Mouse (Mus musculus) embryonic fibroblast, embryonic 13.5 days (primary cell): ENCODE data around the gene Cenpp. TPM values are rescaled to one million over a fixed set of nuclear protein-coding genes. Genes with fewer than 3 reads are reported as not detected.

ENCODE experiments used
- H3K27ac ChIP-seq: 2 replicates; pipeline ENCODE4 v1.5.1; 2012; ENCODE audit warnings: low read length, control low read depth, inconsistent platforms; ENCODE audit not compliant: insufficient read depth
- H3K4me1 ChIP-seq: 2 replicates; pipeline ENCODE4 v1.6.1; 2011; ENCODE audit warnings: low read length; ENCODE audit not compliant: control insufficient read depth, insufficient read depth
- H3K4me3 ChIP-seq: 2 replicates; pipeline ENCODE4 v1.5.1; 2011; ENCODE audit warnings: mild to moderate bottlenecking, control low read depth, low read length; ENCODE audit not compliant: insufficient read depth
- CTCF ChIP-seq: IDR thresholded peaks from 2 replicates; pipeline ENCODE4 v1.5.1; 2011; ENCODE audit warnings: mild to moderate bottlenecking, control low read depth, low read length, moderate library complexity, borderline replicate concordance; ENCODE audit not compliant: insufficient read depth
- POLR2A ChIP-seq: IDR thresholded peaks from 2 replicates; pipeline ENCODE4 v1.6.1; 2011; ENCODE audit warnings: low read depth, mild to moderate bottlenecking, control low read depth, low read length, moderate library complexity
- polyA plus RNA-seq: library from polyadenylated mRNA; stranded (reverse); fragments of >200 nt; gene quantifications from 2 replicates; pipeline ENCODE4 v1.2.4, GENCODE M21; 2011; ENCODE audit warnings: low read depth; ENCODE audit not compliant: missing spikeins, insufficient read length

The Cenpp gene
- polyA plus RNA-seq, 1 experiment: 9.0 TPM

- H3K4me1 ChIP-seq: peaks cover 8% of the 10 kb centered on the region
- TF ChIP-seq POLR2A (no peak), CTCF (no peak)
- H3K4me3 ChIP-seq: no peak overlapping the region
- no peak overlapping the region for H3K27ac ChIP-seq
These were observed 6.6 kb downstream of the Cenpp start for GRCm38 (mm10) chr13:49646019-49646418.

GRCm38 (mm10) chr13:49644731-49645529 lies 7.7 kb downstream of the Cenpp start:
- no peak for TF ChIP-seq CTCF
- no peak for TF ChIP-seq POLR2A
- Histone ChIP-seq H3K4me3 (no peak overlapping the region), H3K4me1 (peaks cover 8% of the 10 kb centered on the region), H3K27ac (peak overlapping the region; percentile 78)

- Histone ChIP-seq H3K27ac (peak overlapping the region; percentile 78), H3K4me3 (no peak overlapping the region)
- TF ChIP-seq CTCF (no peak), POLR2A (no peak)
These were observed 8.8 kb downstream of the Cenpp start for GRCm38 (mm10) chr13:49643669-49644362.

GRCm38 (mm10) chr13:49642650-49643049 lies 9.9 kb downstream of the Cenpp start:
- no peak overlapping the region; the same call in 1 of the 2 replicates for H3K27ac ChIP-seq
- H3K4me1 ChIP-seq: peaks cover 8% of the 10 kb centered on the region
- no peak overlapping the region for H3K4me3 ChIP-seq
- TF ChIP-seq CTCF: no peak
- no peak for TF ChIP-seq POLR2A

More at GRCm38 (mm10) chr13:49643669-49644362, 8.8 kb downstream of the Cenpp start:
- H3K4me1 ChIP-seq: peaks cover 8% of the 10 kb centered on the region

- no peak overlapping the region for H3K27ac ChIP-seq
- no peak overlapping the region for H3K4me3 ChIP-seq
- no peak for TF ChIP-seq CTCF
- no peak for TF ChIP-seq POLR2A
- peaks cover 8% of the 10 kb centered on the region for H3K4me1 ChIP-seq
These were observed 12.6 kb downstream of the Cenpp start for GRCm38 (mm10) chr13:49639965-49640364.

- Histone ChIP-seq H3K4me3 (no peak overlapping the region), H3K27ac (no peak overlapping the region), H3K4me1 (peaks cover 3% of the 10 kb centered on the region; the same call in 1 of the 2 replicates)
- TF ChIP-seq POLR2A: no peak
- TF ChIP-seq CTCF: no peak
These were observed 23.5 kb downstream of the Cenpp start for GRCm38 (mm10) chr13:49629076-49629475.

GRCm38 (mm10) chr13:49628167-49628566 lies 24.4 kb downstream of the Cenpp start:
- Histone ChIP-seq H3K27ac (no peak overlapping the region), H3K4me1 (peaks cover 3% of the 10 kb centered on the region; the same call in 1 of the 2 replicates), H3K4me3 (no peak overlapping the region)
- TF ChIP-seq POLR2A: no peak
- TF ChIP-seq CTCF: no peak

- peak overlapping the region; percentile 37; the same call in 1 of the 2 replicates for H3K27ac ChIP-seq
- no peaks in the 10 kb centered on the region; the same call in 1 of the 2 replicates for H3K4me1 ChIP-seq
- H3K4me3 ChIP-seq: no peak overlapping the region
- TF ChIP-seq POLR2A (no peak), CTCF (no peak)
These were observed 29.4 kb downstream of the Cenpp start for GRCm38 (mm10) chr13:49623216-49623615.

- Histone ChIP-seq H3K4me1 (no peaks in the 10 kb centered on the region; the same call in 1 of the 2 replicates), H3K4me3 (no peak overlapping the region), H3K27ac (no peak overlapping the region)
- TF ChIP-seq POLR2A: no peak
- no peak for TF ChIP-seq CTCF
These were observed 34.2 kb downstream of the Cenpp start for GRCm38 (mm10) chr13:49618365-49618764.

- TF ChIP-seq POLR2A: no peak
- TF ChIP-seq CTCF: no peak
- no peaks in the 10 kb centered on the region for H3K4me1 ChIP-seq
- H3K4me3 ChIP-seq: no peak overlapping the region
- no peak overlapping the region for H3K27ac ChIP-seq
These were observed 35.6 kb downstream of the Cenpp start for GRCm38 (mm10) chr13:49617021-49617420.
